Mouse (Mus musculus) intestine, postnatal 0 days (tissue): ENCODE measurements at regions not wholly inside any gene's neighbourhood (a gene's known extent, or its start where the extent isn't known, plus 50 kb on each side); places are given as distances from the start of the nearest gene placed in this dataset.

Experiments
- ATAC-seq: fragments of 200-750 bp; cut with Nextera tagmentation; 2 replicates; pipeline ENCODE4 v1.8.0; 2017; ENCODE audit warnings: mild to moderate bottlenecking, moderate TSS enrichment, moderate library complexity
- H3K27ac ChIP-seq: fragments of 300-500 bp; sonication (generic); 2 replicates; pipeline ENCODE4 v1.5.1; 2014; ENCODE audit warnings: mild to moderate bottlenecking, low read depth, low read length, moderate library complexity
- H3K27me3 ChIP-seq: fragments of 300-500 bp; sonication (generic); replicated peaks from 2 replicates; pipeline ENCODE4 v1.6.1; 2014; ENCODE audit warnings: low read length, mixed read lengths; ENCODE audit not compliant: control insufficient read depth, insufficient read depth
- H3K36me3 ChIP-seq: fragments of 300-500 bp; sonication (generic); 2 replicates; pipeline ENCODE4 v1.6.1; 2014; ENCODE audit warnings: mild to moderate bottlenecking, moderate library complexity; ENCODE audit not compliant: control insufficient read depth, insufficient read depth
- H3K4me1 ChIP-seq: fragments of 300-500 bp; sonication (generic); replicated peaks from 2 replicates; pipeline ENCODE4 v1.6.1; 2014; ENCODE audit warnings: antibody characterized with exemption, low read length, mixed read lengths; ENCODE audit not compliant: control insufficient read depth, insufficient read depth
- H3K4me2 ChIP-seq: fragments of 300-500 bp; sonication (generic); replicated peaks from 2 replicates; pipeline ENCODE4 v1.6.1; 2014; ENCODE audit warnings: low read depth, mild to moderate bottlenecking, moderate library complexity
- H3K4me3 ChIP-seq: fragments of 300-500 bp; sonication (generic); 2 replicates; pipeline ENCODE4 v1.5.1; 2014; ENCODE audit warnings: low read depth, low read length
- H3K9ac ChIP-seq: fragments of 300-500 bp; sonication (generic); 2 replicates; pipeline ENCODE4 v1.6.1; 2014; ENCODE audit warnings: mild to moderate bottlenecking, low read depth, low read length
- H3K9me3 ChIP-seq: fragments of 300-500 bp; sonication (generic); 2 replicates; pipeline ENCODE4 v1.6.1; 2016; ENCODE audit warnings: mixed run types; ENCODE audit not compliant: control insufficient read depth
- CTCF ChIP-seq: sonication (generic); IDR thresholded peaks from 2 replicates; pipeline ENCODE4 v1.5.1; 2016; ENCODE audit warnings: low read depth, mild to moderate bottlenecking, control low read depth, antibody characterized with exemption, moderate library complexity
- whole genome bisulfite sequencing: fragments of 180-500 bp; shearing (Covaris S2); extraction: QIAGEN DNeasy Blood & Tissue Kit; methylation state at CpG from one replicate; pipeline ENCODE4 v1.1.7; 2014; 5-methylcytosine and 5-hydroxymethylcytosine counted together

DNA sequence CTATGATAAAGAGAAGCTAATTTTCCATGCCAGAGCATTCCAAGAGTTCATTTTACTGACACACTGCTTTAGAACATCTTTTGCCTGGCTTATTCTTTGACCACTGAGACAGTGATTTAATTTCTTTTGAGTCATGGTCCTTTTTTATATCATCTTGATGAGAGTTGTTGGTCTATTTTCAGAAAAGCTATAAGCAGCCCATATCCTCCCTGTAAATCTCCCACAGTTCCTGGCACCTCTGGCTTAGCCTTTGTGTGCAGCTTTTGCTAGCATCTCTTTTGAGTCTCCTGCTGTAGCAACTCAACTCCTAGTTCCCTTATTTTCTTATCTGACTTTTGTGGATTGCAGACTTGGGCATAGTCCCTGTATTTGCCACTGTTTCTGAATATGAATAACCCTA, 207.5 kb upstream of the 4931417E11Rik start:
- TF ChIP-seq CTCF, result no peak
- H3K4me1 ChIP-seq, result no peaks in the 10 kb centered on the region
- H3K9me3 ChIP-seq, result no peaks in the 10 kb centered on the region
- no peak overlapping the region for H3K9ac ChIP-seq
- no peaks in the 10 kb centered on the region for H3K27me3 ChIP-seq
- no peak overlapping the region for H3K27ac ChIP-seq
- H3K36me3 ChIP-seq, result no peaks in the 10 kb centered on the region
- H3K4me2 ChIP-seq, result no peak overlapping the region
- no peak overlapping the region for H3K4me3 ChIP-seq
- no peak for ATAC-seq

DNA sequence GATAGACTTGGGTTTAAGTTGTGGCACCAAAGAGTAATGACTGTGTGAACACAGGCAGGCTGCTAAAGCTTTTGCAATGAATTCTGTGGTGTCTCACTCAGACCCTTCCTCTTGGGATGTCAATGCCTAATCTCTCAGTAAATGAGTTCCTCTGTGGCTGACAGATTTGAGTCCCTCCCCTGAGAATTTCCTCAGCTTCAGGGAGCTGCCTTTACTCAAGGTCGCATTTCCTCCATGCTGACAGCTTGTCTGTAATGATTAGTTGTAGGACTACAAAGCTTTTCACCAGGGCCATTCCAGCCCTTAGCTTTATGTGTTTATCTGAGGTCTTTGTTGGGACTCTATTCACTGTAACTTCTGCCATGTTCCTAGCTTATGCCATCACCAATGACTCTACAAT, 199.9 kb upstream of the 4931417E11Rik start:
- Histone ChIP-seq H3K27ac (no peak overlapping the region), H3K27me3 (no peaks in the 10 kb centered on the region), H3K9ac (no peak overlapping the region), H3K9me3 (no peaks in the 10 kb centered on the region), H3K4me2 (no peak overlapping the region), H3K4me3 (no peak overlapping the region), H3K36me3 (no peaks in the 10 kb centered on the region), H3K4me1 (no peaks in the 10 kb centered on the region)
- TF ChIP-seq CTCF, result no peak
- no peak for ATAC-seq
- WGBS, result 20% methylated on average over 1 of the region's 1 CpGs

DNA sequence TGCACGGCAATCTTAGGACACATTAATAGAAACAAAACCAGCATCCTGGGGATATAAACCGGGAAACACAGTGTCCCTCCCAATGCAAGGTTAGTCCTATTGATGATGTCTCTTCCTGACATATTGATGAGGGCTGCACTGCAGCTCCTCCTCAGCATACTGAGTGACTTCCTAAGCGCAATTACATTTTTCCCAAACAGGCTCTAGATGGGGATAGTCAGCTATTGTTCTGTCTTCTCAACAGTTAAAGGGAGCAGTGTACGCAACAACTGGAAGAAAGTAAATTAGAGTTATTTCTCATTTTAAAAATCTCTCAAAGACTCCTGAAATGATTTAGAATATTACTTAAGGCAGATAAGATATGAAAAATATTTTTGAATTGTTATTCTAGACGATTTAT, 189.5 kb upstream of the 4931417E11Rik start:
- Histone ChIP-seq H3K27me3 (no peaks in the 10 kb centered on the region), H3K36me3 (no peaks in the 10 kb centered on the region), H3K4me2 (no peak overlapping the region), H3K4me3 (no peak overlapping the region), H3K4me1 (no peaks in the 10 kb centered on the region), H3K9me3 (no peaks in the 10 kb centered on the region), H3K27ac (no peak overlapping the region), H3K9ac (no peak overlapping the region)
- TF ChIP-seq CTCF, result no peak
- no peak for ATAC-seq
- WGBS, result 60% methylated on average over 5 of the region's 5 CpGs

DNA sequence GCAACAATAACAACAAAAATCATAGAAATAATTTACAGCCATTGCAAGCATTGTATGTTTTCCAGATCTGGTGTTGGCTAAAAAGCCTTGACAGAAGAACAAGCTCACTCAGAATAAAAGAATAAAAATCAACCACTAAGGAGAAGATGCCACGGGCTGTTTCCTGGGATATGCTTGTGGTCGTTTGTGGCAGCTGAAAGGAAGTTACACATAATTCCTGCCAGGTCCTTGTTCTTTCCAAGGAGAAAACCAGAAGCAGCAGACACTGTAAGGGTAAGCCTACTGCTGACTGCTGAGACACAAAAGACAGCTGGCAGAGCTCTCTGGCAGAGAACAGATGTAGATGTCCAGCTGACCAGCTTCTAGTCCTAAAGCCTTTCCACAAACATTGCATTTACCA, 175.9 kb upstream of the 4931417E11Rik start:
- ATAC-seq, result no peak
- TF ChIP-seq CTCF, result no peak
- H3K27ac ChIP-seq, result no peak overlapping the region
- 53% methylated on average over 2 of the region's 2 CpGs for WGBS
- no peak overlapping the region for H3K4me3 ChIP-seq
- no peaks in the 10 kb centered on the region for H3K4me1 ChIP-seq
- H3K9ac ChIP-seq, result no peak overlapping the region
- H3K27me3 ChIP-seq, result no peaks in the 10 kb centered on the region
- H3K36me3 ChIP-seq, result no peaks in the 10 kb centered on the region
- no peak overlapping the region for H3K4me2 ChIP-seq
- no peaks in the 10 kb centered on the region for H3K9me3 ChIP-seq

DNA sequence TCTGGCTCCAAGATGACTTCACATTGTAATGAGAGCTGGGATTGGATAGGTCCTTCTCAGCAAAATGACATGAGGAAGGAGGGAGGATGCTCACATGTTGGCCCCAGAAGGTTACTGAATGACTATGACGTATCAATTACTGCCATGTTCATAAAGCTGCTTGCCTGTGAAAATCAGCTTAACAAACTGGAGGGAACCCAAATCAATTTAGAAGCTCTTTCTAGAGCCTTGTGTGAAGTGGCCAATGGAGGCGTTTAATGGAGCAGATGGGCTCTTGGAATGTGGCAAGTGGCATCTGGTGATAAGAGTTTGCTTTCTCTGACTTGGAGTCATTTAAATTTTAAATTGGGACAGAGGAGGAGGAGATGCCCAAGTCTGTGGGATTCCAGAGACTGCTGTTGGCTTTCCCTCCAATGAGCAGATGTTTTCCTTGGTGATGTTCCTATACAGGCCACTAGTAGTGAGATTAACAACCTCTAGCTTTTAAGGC, 175.4 kb upstream of the 4931417E11Rik start:
- H3K4me1 ChIP-seq, result no peaks in the 10 kb centered on the region
- no peak overlapping the region for H3K9ac ChIP-seq
- no peak for TF ChIP-seq CTCF
- no peaks in the 10 kb centered on the region for H3K27me3 ChIP-seq
- no peak for ATAC-seq
- WGBS, result 70% methylated on average over 2 of the region's 2 CpGs
- H3K27ac ChIP-seq, result no peak overlapping the region
- H3K9me3 ChIP-seq, result no peaks in the 10 kb centered on the region
- no peak overlapping the region for H3K4me2 ChIP-seq
- H3K4me3 ChIP-seq, result no peak overlapping the region
- H3K36me3 ChIP-seq, result no peaks in the 10 kb centered on the region

DNA sequence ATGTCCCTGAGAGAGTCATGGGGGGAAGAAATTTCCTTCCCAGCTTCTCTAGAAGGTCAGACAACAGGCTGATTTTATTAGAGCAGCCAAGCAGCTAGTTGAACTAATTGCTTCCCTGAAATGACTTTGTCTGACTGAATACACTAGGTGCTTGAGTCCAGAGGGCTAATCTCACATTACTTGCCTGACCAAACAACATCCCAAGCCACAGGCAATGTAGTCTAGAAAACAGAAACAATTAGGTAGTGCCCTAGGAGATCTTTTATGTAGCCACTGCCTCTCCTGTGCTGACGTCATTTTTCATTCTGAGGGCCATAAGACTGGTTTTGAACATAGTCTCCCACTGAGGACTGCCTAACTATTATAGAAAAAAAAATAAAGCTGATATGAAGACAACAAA, 159.1 kb upstream of the 4931417E11Rik start:
- Histone ChIP-seq H3K4me1 (no peaks in the 10 kb centered on the region), H3K27ac (no peak overlapping the region), H3K4me3 (no peak overlapping the region), H3K27me3 (no peaks in the 10 kb centered on the region), H3K4me2 (no peak overlapping the region), H3K9ac (no peak overlapping the region), H3K9me3 (no peaks in the 10 kb centered on the region), H3K36me3 (no peaks in the 10 kb centered on the region)
- TF ChIP-seq CTCF, result no peak
- 76% methylated on average over 1 of the region's 1 CpGs for WGBS
- ATAC-seq, result no peak

DNA sequence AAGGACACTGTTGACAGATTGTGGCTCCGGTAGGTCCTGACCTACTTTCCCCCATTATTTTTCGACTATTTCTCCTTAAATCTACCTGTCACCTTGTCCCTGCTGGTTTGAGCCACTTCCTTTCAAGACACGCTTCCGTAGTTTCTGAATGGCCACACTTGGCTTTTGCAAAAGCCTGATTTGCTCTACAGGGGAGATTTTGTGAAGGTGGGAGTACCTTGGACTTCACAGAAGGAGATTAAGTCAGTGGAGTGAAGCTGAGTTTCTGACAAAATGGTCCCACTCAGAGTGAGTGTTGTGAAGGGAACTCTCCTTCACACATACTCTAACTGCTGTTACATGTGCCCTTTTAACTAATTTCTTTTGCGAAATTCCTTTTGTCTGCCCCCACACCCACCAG, 157.0 kb upstream of the 4931417E11Rik start:
- Histone ChIP-seq H3K4me3 (no peak overlapping the region), H3K36me3 (no peaks in the 10 kb centered on the region), H3K4me2 (no peak overlapping the region), H3K9ac (no peak overlapping the region), H3K27me3 (no peaks in the 10 kb centered on the region), H3K4me1 (no peaks in the 10 kb centered on the region), H3K27ac (no peak overlapping the region), H3K9me3 (no peaks in the 10 kb centered on the region)
- no peak for ATAC-seq
- no peak for TF ChIP-seq CTCF
- WGBS, result 81% methylated on average over 5 of the region's 5 CpGs
